Mouse (Mus musculus) liver, embryonic 13.5 days (tissue): Measurements from ENCODE around the gene Macc1. TPM values are rescaled to one million over a fixed set of nuclear protein-coding genes. Genes with fewer than 3 reads are reported as not detected.
"Not testable (repeated sequence)": the region's sequence is repeated elsewhere in the genome, so short reads cannot be mapped to it uniquely, and the experiment has no call there.

Source experiments
- ATAC-seq: fragments of 200-750 bp; cut with Nextera tagmentation; 2 replicates; pipeline ENCODE4 v1.8.0; 2017; ENCODE audit warnings: low read depth, mild to moderate bottlenecking, moderate number of reproducible peaks, moderate library complexity
- DNase-seq: peaks from one replicate; pipeline ENCODE4 v3.0.0; 2022
- H3K27ac ChIP-seq: fragments of 300-500 bp; sonication (generic); 2 replicates; pipeline ENCODE4 v1.5.1; 2015; ENCODE audit warnings: moderate library complexity, mild to moderate bottlenecking, inconsistent platforms
- H3K27me3 ChIP-seq: fragments of 300-500 bp; sonication (generic); 2 replicates; pipeline ENCODE4 v1.6.1; 2015; ENCODE audit warnings: mild to moderate bottlenecking, inconsistent platforms
- H3K36me3 ChIP-seq: fragments of 300-500 bp; sonication (generic); 2 replicates; pipeline ENCODE4 v1.6.1; 2015; ENCODE audit warnings: mild to moderate bottlenecking, inconsistent platforms
- H3K4me1 ChIP-seq: fragments of 300-500 bp; sonication (generic); replicated peaks from 2 replicates; pipeline ENCODE4 v1.6.1; 2015; ENCODE audit warnings: inconsistent platforms
- H3K4me2 ChIP-seq: fragments of 300-500 bp; sonication (generic); 2 replicates; pipeline ENCODE4 v1.6.1; 2015; ENCODE audit warnings: inconsistent platforms, mild to moderate bottlenecking, moderate library complexity
- H3K4me3 ChIP-seq: fragments of 300-500 bp; sonication (generic); replicated peaks from 2 replicates; pipeline ENCODE4 v1.5.1; 2015; ENCODE audit warnings: mild to moderate bottlenecking, inconsistent platforms
- H3K9ac ChIP-seq: fragments of 300-500 bp; sonication (generic); 2 replicates; pipeline ENCODE4 v1.6.1; 2015; ENCODE audit warnings: mild to moderate bottlenecking, inconsistent platforms
- H3K9me3 ChIP-seq: fragments of 300-500 bp; sonication (generic); replicated peaks from 2 replicates; pipeline ENCODE4 v1.6.1; 2016; ENCODE audit warnings: inconsistent platforms
- WGBS: fragments of 180-500 bp; shearing (Covaris S2); methylation state at CpG from one replicate; pipeline ENCODE4 v1.1.7; 2015; ENCODE audit not compliant: insufficient replicate concordance; 5-methylcytosine and 5-hydroxymethylcytosine counted together
- polyA plus RNA-seq: library from polyadenylated mRNA; unstranded; fragments of >200 nt; fragmentation: Nextera tagmentation; extraction: Ambion mirVana; gene quantifications from 2 replicates; pipeline ENCODE4 v1.2.1, GENCODE M21; 2015

Macc1 gene
- polyA plus RNA-seq, 1 experiment from 2014 or later: not detected

GRCm38 (mm10) chr12:119330644-119331043 is 16.6 kb downstream of the Macc1 start:
- no peaks in the 10 kb centered on the region for H3K27me3 ChIP-seq
- no peak overlapping the region for H3K9ac ChIP-seq
- H3K36me3 ChIP-seq: no peaks in the 10 kb centered on the region
- no peaks in the 10 kb centered on the region for H3K9me3 ChIP-seq
- no peak for ATAC-seq
- H3K4me1 ChIP-seq: no peaks in the 10 kb centered on the region
- WGBS: 56% methylated on average over 4 of the region's 4 CpGs
- H3K4me3 ChIP-seq: no peak overlapping the region
- H3K4me2 ChIP-seq: no peak overlapping the region
- H3K27ac ChIP-seq: no peak overlapping the region
- DNase-seq: no peak

GRCm38 (mm10) chr12:119333376-119333775 is 19.3 kb downstream of the Macc1 start:
- Histone ChIP-seq H3K36me3 (no peaks in the 10 kb centered on the region), H3K27ac (no peak overlapping the region), H3K9me3 (no peaks in the 10 kb centered on the region), H3K4me1 (no peaks in the 10 kb centered on the region), H3K4me2 (no peak overlapping the region), H3K4me3 (no peak overlapping the region), H3K9ac (no peak overlapping the region), H3K27me3 (no peaks in the 10 kb centered on the region)
- DNase-seq: no peak
- ATAC-seq: no peak

- H3K27ac ChIP-seq, H3K4me2 ChIP-seq, ATAC-seq, H3K9me3 ChIP-seq, H3K4me1 ChIP-seq, H3K36me3 ChIP-seq, H3K9ac ChIP-seq, H3K4me3 ChIP-seq, DNase-seq, H3K27me3 ChIP-seq: not testable (repeated sequence)
- 33% methylated on average over 16 of the region's 16 CpGs for WGBS
Observed at GRCm38 (mm10) chr12:119352579-119352978, 38.5 kb downstream of the Macc1 start.

GRCm38 (mm10) chr12:119357418-119358241 is 43.6 kb downstream of the Macc1 start:
- DNase-seq (no peak), ATAC-seq (no peak)
- WGBS: 49% methylated on average over 7 of the region's 7 CpGs
- H3K36me3 ChIP-seq: no peaks in the 10 kb centered on the region
- no peak overlapping the region for H3K9ac ChIP-seq
- no peaks in the 10 kb centered on the region for H3K27me3 ChIP-seq
- H3K4me2 ChIP-seq: no peak overlapping the region
- no peaks in the 10 kb centered on the region for H3K4me1 ChIP-seq
- H3K4me3 ChIP-seq: no peak overlapping the region
- H3K9me3 ChIP-seq: no peaks in the 10 kb centered on the region
- no peak overlapping the region for H3K27ac ChIP-seq

GRCm38 (mm10) chr12:119358242-119358515 is 44.1 kb downstream of the Macc1 start:
- ATAC-seq (no peak), DNase-seq (no peak)
- Histone ChIP-seq H3K27ac (no peak overlapping the region), H3K9me3 (no peaks in the 10 kb centered on the region), H3K4me2 (no peak overlapping the region), H3K4me3 (no peak overlapping the region), H3K36me3 (no peaks in the 10 kb centered on the region), H3K27me3 (no peaks in the 10 kb centered on the region), H3K4me1 (no peaks in the 10 kb centered on the region), H3K9ac (no peak overlapping the region)
- WGBS: 46% methylated on average over 1 of the region's 1 CpGs

GRCm38 (mm10) chr12:119365041-119365440 is 51.0 kb downstream of the Macc1 start:
- Histone ChIP-seq H3K9me3 (no peaks in the 10 kb centered on the region), H3K4me2 (no peak overlapping the region), H3K9ac (no peak overlapping the region), H3K27ac (no peak overlapping the region), H3K36me3 (no peaks in the 10 kb centered on the region), H3K4me1 (no peaks in the 10 kb centered on the region), H3K27me3 (no peaks in the 10 kb centered on the region), H3K4me3 (no peak overlapping the region)
- ATAC-seq (no peak), DNase-seq (no peak)
- WGBS: 53% methylated on average over 1 of the region's 1 CpGs

- H3K4me1 ChIP-seq: no peaks in the 10 kb centered on the region
- WGBS: 55% methylated on average over 4 of the region's 4 CpGs
- DNase-seq (no peak), ATAC-seq (no peak)
- H3K9ac ChIP-seq: no peak overlapping the region
- H3K4me2 ChIP-seq: no peak overlapping the region
- no peak overlapping the region for H3K4me3 ChIP-seq
- no peak overlapping the region for H3K27ac ChIP-seq
- H3K36me3 ChIP-seq: no peaks in the 10 kb centered on the region
- no peaks in the 10 kb centered on the region for H3K27me3 ChIP-seq
- no peaks in the 10 kb centered on the region for H3K9me3 ChIP-seq
Observed at GRCm38 (mm10) chr12:119369832-119370231, 55.8 kb downstream of the Macc1 start.

GRCm38 (mm10) chr12:119372359-119372758 is 58.3 kb downstream of the Macc1 start:
- Histone ChIP-seq H3K4me1 (no peaks in the 10 kb centered on the region), H3K4me2 (no peak overlapping the region), H3K27me3 (no peaks in the 10 kb centered on the region), H3K4me3 (no peak overlapping the region), H3K9me3 (no peaks in the 10 kb centered on the region), H3K27ac (no peak overlapping the region), H3K36me3 (no peaks in the 10 kb centered on the region), H3K9ac (no peak overlapping the region)
- ATAC-seq (no peak), DNase-seq (no peak)
- WGBS: 54% methylated on average over 4 of the region's 4 CpGs

GRCm38 (mm10) chr12:119376879-119377278 is 62.8 kb downstream of the Macc1 start:
- DNase-seq (no peak), ATAC-seq (no peak)
- H3K4me3 ChIP-seq: no peak overlapping the region
- H3K4me1 ChIP-seq: no peaks in the 10 kb centered on the region
- no peak overlapping the region for H3K9ac ChIP-seq
- no peaks in the 10 kb centered on the region for H3K9me3 ChIP-seq
- H3K4me2 ChIP-seq: no peak overlapping the region
- no peaks in the 10 kb centered on the region for H3K27me3 ChIP-seq
- no peaks in the 10 kb centered on the region for H3K36me3 ChIP-seq
- no peak overlapping the region for H3K27ac ChIP-seq

GRCm38 (mm10) chr12:119381839-119382238 is 67.8 kb downstream of the Macc1 start:
- no peak for ATAC-seq
- no peak overlapping the region for H3K27ac ChIP-seq
- no peak overlapping the region for H3K9ac ChIP-seq
- no peaks in the 10 kb centered on the region for H3K27me3 ChIP-seq
- H3K4me2 ChIP-seq: no peak overlapping the region
- no peak overlapping the region for H3K4me3 ChIP-seq
- WGBS: 70% methylated on average over 1 of the region's 1 CpGs
- no peak for DNase-seq
- H3K4me1 ChIP-seq: no peaks in the 10 kb centered on the region
- H3K36me3 ChIP-seq: no peaks in the 10 kb centered on the region
- H3K9me3 ChIP-seq: no peaks in the 10 kb centered on the region

GRCm38 (mm10) chr12:119386243-119386642 is 72.2 kb downstream of the Macc1 start:
- Histone ChIP-seq H3K4me1 (no peaks in the 10 kb centered on the region), H3K9ac (no peak overlapping the region), H3K9me3 (no peaks in the 10 kb centered on the region), H3K36me3 (no peaks in the 10 kb centered on the region), H3K4me3 (no peak overlapping the region), H3K27me3 (no peaks in the 10 kb centered on the region), H3K27ac (no peak overlapping the region), H3K4me2 (no peak overlapping the region)
- no peak for ATAC-seq
- DNase-seq: no peak

- no peak overlapping the region for H3K9ac ChIP-seq
- no peaks in the 10 kb centered on the region for H3K36me3 ChIP-seq
- H3K27ac ChIP-seq: no peak overlapping the region
- WGBS: 42% methylated on average over 2 of the region's 2 CpGs
- no peaks in the 10 kb centered on the region for H3K4me1 ChIP-seq
- H3K27me3 ChIP-seq: no peaks in the 10 kb centered on the region
- H3K4me2 ChIP-seq: no peak overlapping the region
- no peak overlapping the region for H3K4me3 ChIP-seq
- DNase-seq (no peak), ATAC-seq (no peak)
- no peaks in the 10 kb centered on the region for H3K9me3 ChIP-seq
Observed at GRCm38 (mm10) chr12:119386650-119387049, 72.6 kb downstream of the Macc1 start.
